In the genomic region with DNA sequence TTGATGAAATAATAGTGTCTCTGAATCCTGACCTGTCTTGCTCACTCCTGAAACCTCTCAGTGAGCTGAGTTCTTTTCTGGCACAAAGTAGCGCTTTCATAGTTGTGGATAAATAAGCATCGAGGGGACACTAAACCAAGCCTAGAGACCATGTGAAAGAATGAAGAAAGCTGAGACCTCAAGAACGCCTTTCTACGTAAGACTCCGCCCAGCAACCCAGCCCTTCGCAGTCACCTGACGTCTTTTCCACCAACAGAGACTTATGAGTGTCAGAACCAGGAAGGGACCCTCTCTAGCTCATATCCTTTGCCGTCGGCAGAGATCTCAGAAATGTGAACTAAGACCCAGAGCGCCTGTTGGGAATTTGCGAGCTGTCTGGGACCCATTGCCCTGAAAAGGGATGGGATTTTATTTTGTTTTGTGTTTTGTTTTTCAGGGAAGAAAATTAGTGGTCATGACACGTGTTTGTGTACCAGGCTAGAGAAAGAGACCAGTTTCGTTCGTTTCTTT, we compare ENCODE assay signal across 8 mouse cellular contexts. TPM values are rescaled to one million over a fixed set of nuclear protein-coding genes. Genes with fewer than 3 reads are reported as not detected.
A peak's percentile ranks its signal among the peaks of the same experiment; 100 is the strongest.
DNase-seq lines count a peak whose midpoint lies in the region; ATAC-seq and TF ChIP-seq lines count a peak whose summit lies in the region.

No protein-coding gene starts in this region.

- peak; percentile 92 for ATAC-seq in forebrain, postnatal 0 days
- peak; percentile 80 to 85 for ATAC-seq in hematopoietic stem cell, adult 5-6 weeks (replicated peaks in 1 of 2; ENCODE audit: insufficient read depth in 1 of 2, low FRiP score in 2 of 2, low TSS enrichment in 1 of 2, low read depth in 1 of 2, poor library complexity in 2 of 2, severe bottlenecking in 2 of 2)

- no peaks in the 10 kb centered on the region for H3K4me1 ChIP-seq in cerebellum, adult 2 months (ENCODE audit: control insufficient read depth, insufficient read depth, low read length)
- 0 out of 2 replicates have a peak, but pooled peaks cover 5% of the 10 kb centered on the region for H3K4me1 ChIP-seq in forebrain, postnatal 0 days (ENCODE audit: insufficient read depth)

- peak overlapping the region; percentile 67 for H3K4me3 ChIP-seq in cerebellum, adult 2 months (replicated peaks; ENCODE audit: insufficient read depth, low read depth, low read length)
- peak overlapping the region; percentile 57 for H3K4me3 ChIP-seq in forebrain, postnatal 0 days (ENCODE audit: low read depth, low read length)

- no peaks in the 10 kb centered on the region for H3K9me3 ChIP-seq in forebrain, postnatal 0 days (ENCODE audit: low read length)

- no peaks in the 10 kb centered on the region for H3K27me3 ChIP-seq in cerebellum, adult 2 months (ENCODE audit: control insufficient read depth, insufficient read depth, low read length)
- peaks cover 3% of the 10 kb centered on the region; the same call in 1 of the 2 replicates for H3K27me3 ChIP-seq in forebrain, postnatal 0 days (ENCODE audit: insufficient read depth, low read length)

- WGBS in cerebellum, adult 2 months = 1% methylated on average over 14 of the region's 14 CpGs
- 2% methylated on average over 14 of the region's 14 CpGs for WGBS in forebrain, postnatal 0 days

- H3K27ac ChIP-seq in cerebellum, adult 2 months (ENCODE audit: insufficient read depth, low read length) = no peak overlapping the region
- peak overlapping the region; percentile 84 for H3K27ac ChIP-seq in forebrain, postnatal 0 days (ENCODE audit: low read depth, low read length)

- H3K9ac ChIP-seq in forebrain, postnatal 0 days = peak overlapping the region; percentile 42

- H3K4me2 ChIP-seq in forebrain, postnatal 0 days (ENCODE audit: low read depth) = peak overlapping the region; percentile 41

- TF ChIP-seq CTCF in cerebellum, adult 2 months (IDR thresholded peaks at IDR 0.05; ENCODE audit: borderline replicate concordance, insufficient read depth, low read depth, low read length) = no peak
- no peak for TF ChIP-seq CTCF in forebrain, postnatal 0 days (IDR thresholded peaks at IDR 0.05; ENCODE audit: low read depth)

- peak; percentile 83 for DNase-seq in NIH3T3 (ENCODE audit: low read depth)
- DNase-seq in cerebellum, adult 2 months = peak; percentile 72 to 77
- peak; percentile 90 for DNase-seq in forebrain, postnatal 0 days
- peak; percentile 35 for DNase-seq in layer of hippocampus, adult 9-10 months (ENCODE audit: low spot score)
- peak; percentile 70 for DNase-seq in lung, postnatal 14 days
- DNase-seq in retina, postnatal 1 day = peak; percentile 87
- peak; percentile 68 to 78 for DNase-seq in thymus, postnatal 36 days

- H3K36me3 ChIP-seq in forebrain, postnatal 0 days (ENCODE audit: insufficient read depth) = no peaks in the 10 kb centered on the region

- peak; percentile 18; the same call in 1 of the 2 replicates for TF ChIP-seq POLR2A in cerebellum, adult 2 months (IDR thresholded peaks at IDR 0.05; ENCODE audit: borderline replicate concordance, insufficient read depth, low read length)

RNA-seq across cellular contexts. Expression of a gene that starts 7.7 kb away (rescaled TPM):
- polyA plus RNA-seq in cerebellum, adult 2 months (2012; rRNA removed) = 32.0 and 42.3 TPM in 2 replicates
- total RNA-seq in forebrain, postnatal 0 days (2014; rRNA removed) = 53.8 and 56.4 TPM in 2 replicates
- 31.6 and 35.4 TPM in 2 replicates for polyA plus RNA-seq in forebrain, postnatal 0 days (2015; fragmentation: Nextera tagmentation; extraction: Ambion mirVana)
- 146 and 162 TPM in 2 replicates for total RNA-seq in hematopoietic stem cell, adult 5-6 weeks (2017)

RNA-seq across cellular contexts. Expression of a gene that starts 22.8 kb away (rescaled TPM):
- polyA plus RNA-seq in cerebellum, adult 2 months (2012; rRNA removed) = 0.08 TPM in 1 of 2 replicates, not detected in the other
- total RNA-seq in forebrain, postnatal 0 days (2014; rRNA removed) = not detected in 2 replicates
- polyA plus RNA-seq in forebrain, postnatal 0 days (2015; fragmentation: Nextera tagmentation; extraction: Ambion mirVana) = 0.16 TPM in 1 of 2 replicates, not detected in the other
- total RNA-seq in hematopoietic stem cell, adult 5-6 weeks (2017) = not detected in 2 replicates

Comparison
In these comparisons a context has a peak if more than half of its experiments do, and no peak if none do; other contexts are left out.
1. DNase-seq: peak in every context shown above with its lines; median percentile 90 in forebrain, postnatal 0 days; 87 in retina, postnatal 1 day; 83 in NIH3T3; 74 in cerebellum, adult 2 months; 73 in thymus, postnatal 36 days; 70 in lung, postnatal 14 days; 35 in layer of hippocampus, adult 9-10 months.